Mouse (Mus musculus) lung, embryonic 14.5 days (tissue): ENCODE results near the gene Negr1. TPM values are rescaled to one million over a fixed set of nuclear protein-coding genes. Genes with fewer than 3 reads are reported as not detected.

ENCODE experiments used
- ATAC-seq: fragments of 200-750 bp; cut with Nextera tagmentation; 2 replicates; pipeline ENCODE4 v1.8.0; 2017; ENCODE audit warnings: mild to moderate bottlenecking, moderate TSS enrichment, moderate library complexity; ENCODE audit not compliant: insufficient read depth
- DNase-seq: peaks from one replicate; pipeline ENCODE4 v3.0.0-alpha.2; 2015
- H3K27ac ChIP-seq: fragments of 300-500 bp; sonication (generic); 2 replicates; pipeline ENCODE4 v1.5.1; 2014; ENCODE audit warnings: low read depth, mild to moderate bottlenecking, moderate library complexity
- H3K27me3 ChIP-seq: fragments of 300-500 bp; sonication (generic); 2 replicates; pipeline ENCODE4 v1.6.1; 2014; ENCODE audit warnings: low read length, control low read depth; ENCODE audit not compliant: insufficient read depth
- H3K36me3 ChIP-seq: fragments of 300-500 bp; sonication (generic); 2 replicates; pipeline ENCODE4 v1.6.1; 2014; ENCODE audit warnings: control low read depth; ENCODE audit not compliant: insufficient read depth
- H3K4me1 ChIP-seq: fragments of 300-500 bp; sonication (generic); 2 replicates; pipeline ENCODE4 v1.6.1; 2014; ENCODE audit warnings: antibody characterized with exemption, control low read depth; ENCODE audit not compliant: insufficient read depth
- H3K4me2 ChIP-seq: fragments of 300-500 bp; sonication (generic); 2 replicates; pipeline ENCODE4 v1.6.1; 2014; ENCODE audit warnings: mild to moderate bottlenecking
- H3K4me3 ChIP-seq: fragments of 300-500 bp; sonication (generic); 2 replicates; pipeline ENCODE4 v1.5.1; 2014; ENCODE audit warnings: low read depth, low read length
- H3K9ac ChIP-seq: fragments of 300-500 bp; sonication (generic); 2 replicates; pipeline ENCODE4 v1.6.1; 2014
- H3K9me3 ChIP-seq: fragments of 300-500 bp; sonication (generic); 2 replicates; pipeline ENCODE4 v1.6.1; 2016; ENCODE audit warnings: low read depth, low read length, control low read depth
- CTCF ChIP-seq: IDR thresholded peaks from 2 replicates; pipeline ENCODE4 v1.5.1; 2016; ENCODE audit warnings: antibody characterized with exemption, low read depth
- WGBS: fragments of 180-500 bp; shearing (Covaris S2); extraction: QIAGEN DNeasy Blood & Tissue Kit; methylation state at CpG from one replicate; pipeline ENCODE4 v1.1.7; 2014; 5-methylcytosine and 5-hydroxymethylcytosine counted together
- polyA plus RNA-seq: library from polyadenylated mRNA; unstranded; fragments of >200 nt; fragmentation: Nextera tagmentation; extraction: Ambion mirVana; gene quantifications from 2 replicates; pipeline ENCODE4 v1.2.1, GENCODE M21; 2014

Negr1 gene
- polyA plus RNA-seq, 1 experiment from 2014 or later, result 7.8 TPM

GRCm38 (mm10) chr3:156987113-156987512 lies 425.5 kb downstream of the Negr1 start:
- Histone ChIP-seq H3K9ac (no peak overlapping the region), H3K36me3 (no peaks in the 10 kb centered on the region), H3K4me1 (no peaks in the 10 kb centered on the region), H3K27ac (no peak overlapping the region), H3K27me3 (no peaks in the 10 kb centered on the region), H3K4me2 (no peak overlapping the region), H3K9me3 (no peaks in the 10 kb centered on the region), H3K4me3 (no peak overlapping the region)
- ATAC-seq (no peak), DNase-seq (no peak)
- TF ChIP-seq CTCF, result no peak
- WGBS, result 85% methylated on average over 3 of the region's 3 CpGs

GRCm38 (mm10) chr3:156992171-156992570 lies 430.6 kb downstream of the Negr1 start:
- TF ChIP-seq CTCF, result no peak
- ATAC-seq (no peak), DNase-seq (no peak)
- 51% methylated on average over 2 of the region's 2 CpGs for WGBS
- Histone ChIP-seq H3K4me2 (no peak overlapping the region), H3K4me3 (no peak overlapping the region), H3K9me3 (no peaks in the 10 kb centered on the region), H3K36me3 (no peaks in the 10 kb centered on the region), H3K9ac (no peak overlapping the region), H3K4me1 (no peaks in the 10 kb centered on the region), H3K27me3 (no peaks in the 10 kb centered on the region), H3K27ac (no peak overlapping the region)

- Histone ChIP-seq H3K27ac (no peak overlapping the region), H3K4me2 (no peak overlapping the region), H3K36me3 (no peaks in the 10 kb centered on the region), H3K4me1 (no peaks in the 10 kb centered on the region), H3K9ac (no peak overlapping the region), H3K9me3 (no peaks in the 10 kb centered on the region), H3K27me3 (no peaks in the 10 kb centered on the region), H3K4me3 (no peak overlapping the region)
- no peak for ATAC-seq
- no peak for DNase-seq
- 50% methylated on average over 1 of the region's 1 CpGs for WGBS
- no peak for TF ChIP-seq CTCF
Measured at GRCm38 (mm10) chr3:156992811-156993210, 431.2 kb downstream of the Negr1 start.

GRCm38 (mm10) chr3:156999177-156999808 lies 437.7 kb downstream of the Negr1 start:
- no peak overlapping the region for H3K4me2 ChIP-seq
- H3K4me3 ChIP-seq, result no peak overlapping the region
- no peak for TF ChIP-seq CTCF
- ATAC-seq (peak; percentile 90), DNase-seq (peak; percentile 89)
- H3K27ac ChIP-seq, result no peak overlapping the region
- H3K9ac ChIP-seq, result no peak overlapping the region
- 31% methylated on average over 5 of the region's 5 CpGs for WGBS
- H3K36me3 ChIP-seq, result no peaks in the 10 kb centered on the region
- H3K27me3 ChIP-seq, result no peaks in the 10 kb centered on the region
- peaks cover 11% of the 10 kb centered on the region for H3K4me1 ChIP-seq
- H3K9me3 ChIP-seq, result no peaks in the 10 kb centered on the region

GRCm38 (mm10) chr3:157021632-157022031 lies 460.0 kb downstream of the Negr1 start:
- Histone ChIP-seq H3K4me3 (no peak overlapping the region), H3K27ac (no peak overlapping the region), H3K9ac (no peak overlapping the region), H3K4me2 (no peak overlapping the region), H3K36me3 (no peaks in the 10 kb centered on the region), H3K27me3 (no peaks in the 10 kb centered on the region), H3K9me3 (no peaks in the 10 kb centered on the region), H3K4me1 (no peaks in the 10 kb centered on the region; the same call in 1 of the 2 replicates)
- ATAC-seq (peak; percentile 90), DNase-seq (peak; percentile 79)
- 26% methylated on average over 2 of the region's 2 CpGs for WGBS
- no peak for TF ChIP-seq CTCF

- DNase-seq, result peak; percentile 5
- TF ChIP-seq CTCF, result no peak
- no peak overlapping the region for H3K4me3 ChIP-seq
- 40% methylated on average over 6 of the region's 6 CpGs for WGBS
- H3K36me3 ChIP-seq, result no peaks in the 10 kb centered on the region
- H3K4me1 ChIP-seq, result no peaks in the 10 kb centered on the region; the same call in 1 of the 2 replicates
- H3K27me3 ChIP-seq, result no peaks in the 10 kb centered on the region
- no peaks in the 10 kb centered on the region for H3K9me3 ChIP-seq
- no peak overlapping the region for H3K4me2 ChIP-seq
- no peak for ATAC-seq
- H3K27ac ChIP-seq, result no peak overlapping the region
- no peak overlapping the region for H3K9ac ChIP-seq
Measured at GRCm38 (mm10) chr3:157024580-157024979, 463.0 kb downstream of the Negr1 start.

- H3K9ac ChIP-seq, result no peak overlapping the region
- ATAC-seq (no peak), DNase-seq (no peak)
- H3K36me3 ChIP-seq, result no peaks in the 10 kb centered on the region
- no peak for TF ChIP-seq CTCF
- H3K4me1 ChIP-seq, result no peaks in the 10 kb centered on the region
- no peaks in the 10 kb centered on the region for H3K27me3 ChIP-seq
- no peaks in the 10 kb centered on the region for H3K9me3 ChIP-seq
- H3K4me3 ChIP-seq, result no peak overlapping the region
- 39% methylated on average over 4 of the region's 4 CpGs for WGBS
- H3K27ac ChIP-seq, result no peak overlapping the region
- no peak overlapping the region for H3K4me2 ChIP-seq
Measured at GRCm38 (mm10) chr3:157031513-157032142, 470.0 kb downstream of the Negr1 start.
